Mouse (Mus musculus): Measurements from ENCODE around the gene Ndufv2. TPM values are rescaled to one million over a fixed set of nuclear protein-coding genes. Genes with fewer than 3 reads are reported as not detected.

The Ndufv2 gene
- polyA plus RNA-seq, 1 experiment, result 233 TPM

- peaks cover 1% of the 10 kb centered on the region for H3K4me1 ChIP-seq (ENCODE audit: control insufficient read depth, insufficient read depth, low read length)
- H3K27ac ChIP-seq (ENCODE audit: insufficient read depth, low read length), result no peak overlapping the region
- peaks cover 5% of the 10 kb centered on the region; the same call in 1 of the 2 replicates for H3K36me3 ChIP-seq (ENCODE audit: control insufficient read depth, insufficient read depth, low read length, poor library complexity, severe bottlenecking)
- H3K9me3 ChIP-seq (replicated peaks; ENCODE audit: control insufficient read depth, insufficient read depth, low read length, poor library complexity, severe bottlenecking), result no peaks in the 10 kb centered on the region
- no peak for TF ChIP-seq EP300 (IDR thresholded peaks at IDR 0.05; ENCODE audit: insufficient read depth, low read depth, low read length)
- no peak for TF ChIP-seq POLR2A (IDR thresholded peaks at IDR 0.05; ENCODE audit: insufficient read depth, low read length)
- no peak for TF ChIP-seq CTCF (IDR thresholded peaks at IDR 0.05; ENCODE audit: low read depth, low read length)
- H3K9ac ChIP-seq (ENCODE audit: low read depth, poor library complexity, severe bottlenecking), result no peak overlapping the region
- no peak overlapping the region for H3K4me3 ChIP-seq (ENCODE audit: low read depth, low read length)
- no peaks in the 10 kb centered on the region for H3K27me3 ChIP-seq (ENCODE audit: control insufficient read depth, insufficient read depth, low read length, poor library complexity, severe bottlenecking)
Observed at GRCm38 (mm10) chr17:66092664-66093063, 8.7 kb downstream of the Ndufv2 start.

DNA sequence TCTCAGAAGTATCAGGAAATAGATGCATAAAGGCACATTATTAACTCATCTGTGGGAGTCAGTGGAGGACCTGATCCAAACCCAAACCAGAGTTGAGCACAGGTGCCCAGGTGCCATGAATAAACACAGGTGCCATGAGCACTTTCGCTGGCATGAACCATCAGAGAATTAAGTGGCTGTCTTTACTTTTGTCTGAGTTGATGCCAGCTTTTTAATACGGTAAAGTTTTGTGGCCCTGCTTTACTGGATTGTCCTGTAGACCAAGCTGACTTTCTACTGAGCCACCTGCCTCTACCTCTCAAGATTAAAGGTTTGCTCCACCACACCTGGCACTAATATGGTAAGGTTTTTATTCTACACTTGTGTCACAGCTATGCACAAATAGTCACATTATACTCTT lies 9.3 kb downstream of the Ndufv2 start:
- H3K27me3 ChIP-seq (ENCODE audit: control insufficient read depth, insufficient read depth, low read length, poor library complexity, severe bottlenecking), result no peaks in the 10 kb centered on the region
- no peak overlapping the region for H3K27ac ChIP-seq (ENCODE audit: insufficient read depth, low read length)
- no peak overlapping the region for H3K4me3 ChIP-seq (ENCODE audit: low read depth, low read length)
- peaks cover 5% of the 10 kb centered on the region for H3K36me3 ChIP-seq (ENCODE audit: control insufficient read depth, insufficient read depth, low read length, poor library complexity, severe bottlenecking)
- peaks cover 1% of the 10 kb centered on the region for H3K4me1 ChIP-seq (ENCODE audit: control insufficient read depth, insufficient read depth, low read length)
- no peak for TF ChIP-seq POLR2A (IDR thresholded peaks at IDR 0.05; ENCODE audit: insufficient read depth, low read length)
- H3K9me3 ChIP-seq (replicated peaks; ENCODE audit: control insufficient read depth, insufficient read depth, low read length, poor library complexity, severe bottlenecking), result no peaks in the 10 kb centered on the region
- H3K9ac ChIP-seq (ENCODE audit: low read depth, poor library complexity, severe bottlenecking), result no peak overlapping the region

GRCm38 (mm10) chr17:66091392-66091791 lies 10.0 kb downstream of the Ndufv2 start:
- peaks cover 9% of the 10 kb centered on the region for H3K36me3 ChIP-seq (ENCODE audit: control insufficient read depth, insufficient read depth, low read length, poor library complexity, severe bottlenecking)
- H3K9ac ChIP-seq (ENCODE audit: low read depth, poor library complexity, severe bottlenecking), result no peak overlapping the region
- no peaks in the 10 kb centered on the region for H3K9me3 ChIP-seq (replicated peaks; ENCODE audit: control insufficient read depth, insufficient read depth, low read length, poor library complexity, severe bottlenecking)
- TF ChIP-seq EP300 (IDR thresholded peaks at IDR 0.05; ENCODE audit: insufficient read depth, low read depth, low read length) (no peak), POLR2A (IDR thresholded peaks at IDR 0.05; ENCODE audit: insufficient read depth, low read length) (no peak), CTCF (IDR thresholded peaks at IDR 0.05; ENCODE audit: low read depth, low read length) (no peak)
- H3K4me3 ChIP-seq (ENCODE audit: low read depth, low read length), result no peak overlapping the region
- no peak overlapping the region for H3K27ac ChIP-seq (ENCODE audit: insufficient read depth, low read length)
- no peaks in the 10 kb centered on the region for H3K27me3 ChIP-seq (ENCODE audit: control insufficient read depth, insufficient read depth, low read length, poor library complexity, severe bottlenecking)
- H3K4me1 ChIP-seq (ENCODE audit: control insufficient read depth, insufficient read depth, low read length), result peaks cover 1% of the 10 kb centered on the region

- Histone ChIP-seq H3K9me3 (replicated peaks; ENCODE audit: control insufficient read depth, insufficient read depth, low read length, poor library complexity, severe bottlenecking) (no peaks in the 10 kb centered on the region), H3K4me3 (ENCODE audit: low read depth, low read length) (no peak overlapping the region), H3K4me1 (ENCODE audit: control insufficient read depth, insufficient read depth, low read length) (peaks cover 1% of the 10 kb centered on the region), H3K9ac (ENCODE audit: low read depth, poor library complexity, severe bottlenecking) (no peak overlapping the region), H3K36me3 (ENCODE audit: control insufficient read depth, insufficient read depth, low read length, poor library complexity, severe bottlenecking) (peaks cover 13% of the 10 kb centered on the region), H3K27ac (ENCODE audit: insufficient read depth, low read length) (no peak overlapping the region), H3K27me3 (ENCODE audit: control insufficient read depth, insufficient read depth, low read length, poor library complexity, severe bottlenecking) (no peaks in the 10 kb centered on the region)
- TF ChIP-seq CTCF (IDR thresholded peaks at IDR 0.05; ENCODE audit: low read depth, low read length), result no peak
- no peak for TF ChIP-seq EP300 (IDR thresholded peaks at IDR 0.05; ENCODE audit: insufficient read depth, low read depth, low read length)
- TF ChIP-seq POLR2A (IDR thresholded peaks at IDR 0.05; ENCODE audit: insufficient read depth, low read length), result no peak
Observed at GRCm38 (mm10) chr17:66090251-66090650, 11.1 kb downstream of the Ndufv2 start.

GRCm38 (mm10) chr17:66085038-66085437 lies 16.3 kb downstream of the Ndufv2 start:
- H3K9ac ChIP-seq (ENCODE audit: low read depth, poor library complexity, severe bottlenecking), result no peak overlapping the region
- no peak overlapping the region for H3K27ac ChIP-seq (ENCODE audit: insufficient read depth, low read length)
- no peaks in the 10 kb centered on the region for H3K9me3 ChIP-seq (replicated peaks; ENCODE audit: control insufficient read depth, insufficient read depth, low read length, poor library complexity, severe bottlenecking)
- no peaks in the 10 kb centered on the region for H3K4me1 ChIP-seq (ENCODE audit: control insufficient read depth, insufficient read depth, low read length)
- H3K36me3 ChIP-seq (ENCODE audit: control insufficient read depth, insufficient read depth, low read length, poor library complexity, severe bottlenecking), result peaks cover 22% of the 10 kb centered on the region
- TF ChIP-seq EP300 (IDR thresholded peaks at IDR 0.05; ENCODE audit: insufficient read depth, low read depth, low read length) (no peak), POLR2A (IDR thresholded peaks at IDR 0.05; ENCODE audit: insufficient read depth, low read length) (no peak), CTCF (IDR thresholded peaks at IDR 0.05; ENCODE audit: low read depth, low read length) (no peak)
- H3K4me3 ChIP-seq (ENCODE audit: low read depth, low read length), result no peak overlapping the region
- no peaks in the 10 kb centered on the region for H3K27me3 ChIP-seq (ENCODE audit: control insufficient read depth, insufficient read depth, low read length, poor library complexity, severe bottlenecking)

DNA sequence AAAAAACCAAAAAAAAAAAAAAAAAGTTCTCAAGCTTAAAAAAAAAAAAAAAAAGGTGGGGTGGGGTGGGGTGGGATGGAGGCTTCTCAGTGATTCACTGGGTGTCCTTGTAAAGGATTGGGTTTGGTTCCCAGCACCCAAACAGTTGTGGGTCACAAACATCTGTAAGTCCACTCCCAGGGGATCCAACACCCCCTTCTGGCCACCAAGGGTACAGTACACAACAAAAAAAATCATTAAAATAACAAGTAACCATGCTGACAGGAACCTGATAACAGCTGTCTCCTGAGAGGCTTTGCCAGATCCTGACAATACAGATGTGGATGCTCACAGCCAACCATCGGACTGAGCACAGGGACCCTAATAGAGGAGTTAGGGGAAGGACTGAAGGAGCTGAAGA lies 16.9 kb downstream of the Ndufv2 start:
- H3K4me1 ChIP-seq (ENCODE audit: control insufficient read depth, insufficient read depth, low read length), result no peaks in the 10 kb centered on the region
- H3K27me3 ChIP-seq (ENCODE audit: control insufficient read depth, insufficient read depth, low read length, poor library complexity, severe bottlenecking), result no peaks in the 10 kb centered on the region
- peaks cover 23% of the 10 kb centered on the region for H3K36me3 ChIP-seq (ENCODE audit: control insufficient read depth, insufficient read depth, low read length, poor library complexity, severe bottlenecking)
- H3K9me3 ChIP-seq (replicated peaks; ENCODE audit: control insufficient read depth, insufficient read depth, low read length, poor library complexity, severe bottlenecking), result no peaks in the 10 kb centered on the region
- H3K27ac ChIP-seq (ENCODE audit: insufficient read depth, low read length), result peak overlapping the region; percentile 19; the same call in 1 of the 2 replicates
- no peak overlapping the region for H3K4me3 ChIP-seq (ENCODE audit: low read depth, low read length)
- TF ChIP-seq CTCF (IDR thresholded peaks at IDR 0.05; ENCODE audit: low read depth, low read length), result peak; percentile 3
- no peak for TF ChIP-seq EP300 (IDR thresholded peaks at IDR 0.05; ENCODE audit: insufficient read depth, low read depth, low read length)
- no peak for TF ChIP-seq POLR2A (IDR thresholded peaks at IDR 0.05; ENCODE audit: insufficient read depth, low read length)
- no peak overlapping the region for H3K9ac ChIP-seq (ENCODE audit: low read depth, poor library complexity, severe bottlenecking)

All from ES-Bruce4 (cell line).